Mouse (Mus musculus) kidney, adult 2 months (tissue): Measurements from ENCODE around the gene Nprl2. TPM values are rescaled to one million over a fixed set of nuclear protein-coding genes. Genes with fewer than 3 reads are reported as not detected.

Source experiments
- DNase-seq: peaks from one replicate; pipeline ENCODE4 v3.0.0; 2021
- H3K27ac ChIP-seq: fragments of 200-500 bp; 2 replicates; pipeline ENCODE4 v1.5.1; 2012; ENCODE audit warnings: low read depth, low read length, control low read depth, inconsistent platforms; ENCODE audit not compliant: insufficient read depth
- H3K27me3 ChIP-seq: fragments of 200-500 bp; replicated peaks from 2 replicates; pipeline ENCODE4 v1.6.1; 2012; ENCODE audit warnings: mild to moderate bottlenecking, moderate library complexity, low read length, inconsistent platforms; ENCODE audit not compliant: control insufficient read depth, insufficient read depth
- H3K36me3 ChIP-seq: fragments of 200-500 bp; 2 replicates; pipeline ENCODE4 v1.6.1; 2012; ENCODE audit warnings: mild to moderate bottlenecking, moderate library complexity, low read length, inconsistent platforms; ENCODE audit not compliant: control insufficient read depth, insufficient read depth
- H3K4me1 ChIP-seq: fragments of 200-500 bp; 2 replicates; pipeline ENCODE4 v1.6.1; 2011; ENCODE audit warnings: low read length; ENCODE audit not compliant: control insufficient read depth, insufficient read depth
- H3K4me3 ChIP-seq: fragments of 200-500 bp; 2 replicates; pipeline ENCODE4 v1.5.1; 2011; ENCODE audit warnings: mild to moderate bottlenecking, low read depth, low read length, control low read depth; ENCODE audit not compliant: insufficient read depth
- CTCF ChIP-seq: fragments of 200-500 bp; conservative IDR thresholded peaks from 2 replicates; pipeline ENCODE4 v1.5.1; 2011; ENCODE audit warnings: low read depth, mild to moderate bottlenecking, control low read depth, low read length, moderate library complexity, mixed read lengths; ENCODE audit not compliant: insufficient read depth, insufficient read length
- POLR2A ChIP-seq: fragments of 200-500 bp; IDR thresholded peaks from one replicate; pipeline ENCODE4 v1.6.1; 2011; ENCODE audit warnings: low read depth, low read length, control low read depth
- WGBS: fragments of 180-500 bp; shearing (Covaris S2); methylation state at CpG from one replicate; pipeline ENCODE4 v1.1.7; 2018; 5-methylcytosine and 5-hydroxymethylcytosine counted together
- polyA plus RNA-seq: library from polyadenylated mRNA; depleted of rRNA; stranded (reverse); fragments of >200 nt; gene quantifications from 2 replicates; pipeline ENCODE4 v1.2.3, GENCODE M21; 2012

Gene Nprl2
- polyA plus RNA-seq, 1 experiment, result 61.5 TPM

DNA sequence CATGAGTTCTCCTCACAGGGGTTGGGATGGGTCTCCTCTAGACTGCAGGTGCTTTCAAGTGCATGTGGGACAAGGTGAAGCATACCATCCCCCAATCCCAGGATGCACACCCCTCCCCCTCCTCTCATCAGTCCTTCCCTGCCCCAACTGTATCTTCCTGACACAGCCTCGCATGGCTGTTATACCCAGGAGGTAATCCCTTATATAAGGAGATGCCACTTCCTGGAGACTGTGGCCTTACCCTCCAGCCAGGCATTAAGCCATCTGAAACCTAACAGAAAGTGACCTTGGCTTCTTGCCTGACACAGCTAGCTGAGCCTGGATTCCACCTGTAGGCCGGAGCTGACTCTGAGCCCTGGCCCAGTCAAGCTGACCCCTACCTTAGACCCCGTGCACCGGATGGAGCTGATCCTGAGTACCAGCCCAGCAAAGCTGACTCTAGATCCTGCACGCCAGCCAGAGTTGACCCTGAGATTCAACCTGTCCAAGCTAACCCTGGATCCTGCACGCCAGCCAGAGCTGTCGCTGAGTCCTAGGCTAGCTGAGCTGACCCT is 40.6 kb downstream of the Nprl2 start:
- Histone ChIP-seq H3K27me3 (no peaks in the 10 kb centered on the region), H3K4me3 (no peak overlapping the region), H3K36me3 (no peaks in the 10 kb centered on the region), H3K27ac (no peak overlapping the region), H3K4me1 (peaks cover 18% of the 10 kb centered on the region)
- 53% methylated on average over 7 of the region's 7 CpGs for WGBS
- TF ChIP-seq POLR2A, result no peak
- no peak for TF ChIP-seq CTCF
- DNase-seq, result peak; percentile 59

DNA sequence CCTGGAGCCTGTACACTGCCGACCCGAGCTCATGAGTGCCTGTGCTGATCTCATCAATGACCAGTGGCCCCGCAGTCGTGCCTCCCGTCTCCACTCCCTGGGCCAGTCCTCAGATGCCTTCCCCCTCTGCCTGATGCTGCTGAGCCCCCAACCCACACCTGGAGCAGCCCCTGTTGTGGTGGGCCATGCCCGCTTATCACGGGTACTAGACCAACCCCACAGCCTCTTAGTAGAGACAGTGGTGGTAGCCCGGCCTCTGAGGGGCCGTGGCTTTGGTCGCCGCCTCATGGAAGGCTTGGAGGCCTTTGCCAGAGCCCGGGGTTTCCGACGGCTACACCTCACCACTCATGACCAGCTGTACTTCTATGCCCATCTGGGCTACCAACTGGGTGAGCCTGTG is 41.1 kb downstream of the Nprl2 start:
- H3K4me1 ChIP-seq, result peaks cover 21% of the 10 kb centered on the region; the same call in 1 of the 2 replicates
- no peaks in the 10 kb centered on the region for H3K36me3 ChIP-seq
- TF ChIP-seq POLR2A, result no peak
- TF ChIP-seq CTCF, result no peak
- no peak overlapping the region for H3K4me3 ChIP-seq
- H3K27ac ChIP-seq, result no peak overlapping the region
- DNase-seq, result no peak
- H3K27me3 ChIP-seq, result no peaks in the 10 kb centered on the region
- WGBS, result 93% methylated on average over 14 of the region's 14 CpGs

DNA sequence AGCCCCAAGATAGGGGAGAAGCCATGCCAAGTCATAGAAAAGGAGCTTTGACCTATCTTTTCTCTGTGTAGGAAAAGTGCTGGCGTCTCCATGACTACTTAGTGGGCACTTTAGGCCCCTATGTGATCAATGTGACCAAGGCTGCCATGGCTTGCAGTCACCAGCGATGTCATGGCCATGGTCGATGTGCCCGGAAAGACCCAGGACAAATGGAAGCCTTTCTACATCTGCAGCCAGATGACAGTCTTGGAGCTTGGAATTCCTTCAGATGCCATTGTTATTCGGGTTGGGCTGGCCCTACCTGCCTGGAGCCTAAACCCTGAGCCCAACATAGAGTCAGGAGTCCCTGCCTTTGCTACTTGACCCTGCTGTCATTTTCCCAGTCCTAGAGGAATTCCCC is 44.5 kb downstream of the Nprl2 start:
- no peaks in the 10 kb centered on the region for H3K27me3 ChIP-seq
- H3K36me3 ChIP-seq, result no peaks in the 10 kb centered on the region
- no peak for DNase-seq
- no peak overlapping the region for H3K4me3 ChIP-seq
- WGBS, result 85% methylated on average over 5 of the region's 5 CpGs
- peaks cover 33% of the 10 kb centered on the region; the same call in 1 of the 2 replicates for H3K4me1 ChIP-seq
- TF ChIP-seq POLR2A, result no peak
- no peak for TF ChIP-seq CTCF
- H3K27ac ChIP-seq, result no peak overlapping the region

DNA sequence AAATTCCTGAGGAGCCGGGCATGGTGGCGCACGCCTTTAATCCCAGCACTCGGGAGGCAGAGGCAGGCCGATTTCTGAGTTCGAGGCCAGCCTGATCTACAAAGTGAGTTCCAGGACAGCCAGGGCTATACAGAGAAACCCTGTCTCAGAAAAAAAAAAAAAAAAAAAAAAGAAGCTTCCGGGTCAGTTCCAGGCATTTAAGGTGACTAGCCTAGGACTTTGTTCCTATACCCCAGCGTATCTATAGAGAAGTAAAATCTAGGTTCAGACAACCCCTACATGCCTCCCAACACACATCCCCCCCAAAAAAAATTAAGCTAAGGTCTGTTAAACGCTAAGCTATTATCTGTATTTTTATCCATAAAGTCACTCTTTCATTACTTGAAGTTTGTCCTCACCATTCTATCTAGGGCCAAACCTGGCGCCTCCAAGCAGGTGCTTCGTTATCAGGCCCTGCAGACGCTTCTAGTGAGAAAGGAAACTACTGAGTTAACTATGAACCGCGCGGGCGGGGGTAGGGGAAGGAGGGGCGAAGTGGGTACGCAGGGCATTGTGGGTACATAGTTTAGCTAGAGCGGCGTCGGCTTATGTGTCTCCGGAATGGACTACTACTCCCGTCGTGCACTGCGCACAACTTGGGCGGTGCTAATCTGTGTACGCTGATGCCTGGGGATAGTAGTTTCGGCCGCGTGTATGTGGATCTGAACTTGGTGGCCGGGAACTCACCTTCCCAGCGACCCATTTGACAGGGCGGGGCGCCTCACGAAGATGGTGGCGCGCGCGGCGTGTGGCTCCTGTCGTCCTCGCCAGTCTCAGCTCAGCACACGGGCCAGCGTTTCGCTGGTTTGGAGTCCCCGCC is 45.2 kb downstream of the Nprl2 start, which contains the start of gene Ifrd2:
Gene Ifrd2, plus strand, starts transcription at position 669 of the 859 bp plus-strand sequence.
- no peaks in the 10 kb centered on the region for H3K27me3 ChIP-seq
- TF ChIP-seq POLR2A (no peak), CTCF (no peak)
- peak within 1 kb of the TSS; percentile 74 for H3K4me3 ChIP-seq
- H3K36me3 ChIP-seq, result no peaks in the 10 kb centered on the region
- DNase-seq, result peak; percentile 100
- whole genome bisulfite sequencing, result 10% methylated on average over 46 of the region's 46 CpGs
- H3K27ac ChIP-seq, result peak within 1 kb of the TSS; percentile 67
- peaks cover 26% of the 10 kb centered on the region; the same call in 1 of the 2 replicates for H3K4me1 ChIP-seq

DNA sequence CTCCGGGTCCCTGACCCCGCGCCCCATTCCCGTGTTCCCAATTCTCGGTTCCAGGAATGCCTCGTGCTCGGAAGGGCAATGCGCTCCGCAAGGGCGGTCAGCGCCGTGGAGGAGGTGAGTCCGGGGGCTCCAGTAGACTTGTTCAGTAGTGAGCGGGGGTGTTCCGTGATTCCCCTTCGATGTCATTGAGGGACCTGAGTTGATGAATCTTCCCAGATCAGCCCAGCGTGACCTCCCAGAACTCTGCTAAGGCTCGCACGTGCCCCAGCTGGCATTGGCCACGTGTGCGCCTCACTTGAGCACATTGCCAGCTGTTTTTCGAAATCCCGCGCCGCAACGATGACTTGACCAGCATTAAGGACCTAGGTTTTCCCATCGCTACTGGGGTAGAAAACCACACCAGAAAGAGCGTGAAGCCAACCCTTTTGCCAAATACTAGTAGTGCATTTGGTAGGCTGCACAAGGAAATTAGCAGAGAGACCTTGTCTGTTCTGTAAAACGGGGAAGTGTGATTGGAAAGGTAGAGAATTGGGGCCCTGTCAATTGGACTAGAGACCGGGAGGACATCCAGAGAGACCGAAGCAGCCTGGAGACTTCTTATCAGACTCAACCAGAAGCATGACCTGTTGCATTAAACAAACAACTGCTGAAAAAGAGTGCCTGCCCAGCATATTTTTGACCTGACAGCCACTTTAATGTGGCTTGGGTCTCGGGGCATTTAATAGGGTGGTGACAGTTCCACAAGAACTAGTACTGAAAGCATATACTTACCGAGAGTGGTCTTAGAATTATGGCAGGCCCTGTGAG is 46.0 kb downstream of the Nprl2 start:
- TF ChIP-seq CTCF (no peak), POLR2A (no peak)
- peak; percentile 77 for DNase-seq
- Histone ChIP-seq H3K27me3 (no peaks in the 10 kb centered on the region), H3K36me3 (no peaks in the 10 kb centered on the region), H3K4me3 (peak overlapping the region; percentile 74), H3K27ac (peak overlapping the region; percentile 67), H3K4me1 (peaks cover 21% of the 10 kb centered on the region; the same call in 1 of the 2 replicates)
- 3% methylated on average over 33 of the region's 33 CpGs for WGBS

DNA sequence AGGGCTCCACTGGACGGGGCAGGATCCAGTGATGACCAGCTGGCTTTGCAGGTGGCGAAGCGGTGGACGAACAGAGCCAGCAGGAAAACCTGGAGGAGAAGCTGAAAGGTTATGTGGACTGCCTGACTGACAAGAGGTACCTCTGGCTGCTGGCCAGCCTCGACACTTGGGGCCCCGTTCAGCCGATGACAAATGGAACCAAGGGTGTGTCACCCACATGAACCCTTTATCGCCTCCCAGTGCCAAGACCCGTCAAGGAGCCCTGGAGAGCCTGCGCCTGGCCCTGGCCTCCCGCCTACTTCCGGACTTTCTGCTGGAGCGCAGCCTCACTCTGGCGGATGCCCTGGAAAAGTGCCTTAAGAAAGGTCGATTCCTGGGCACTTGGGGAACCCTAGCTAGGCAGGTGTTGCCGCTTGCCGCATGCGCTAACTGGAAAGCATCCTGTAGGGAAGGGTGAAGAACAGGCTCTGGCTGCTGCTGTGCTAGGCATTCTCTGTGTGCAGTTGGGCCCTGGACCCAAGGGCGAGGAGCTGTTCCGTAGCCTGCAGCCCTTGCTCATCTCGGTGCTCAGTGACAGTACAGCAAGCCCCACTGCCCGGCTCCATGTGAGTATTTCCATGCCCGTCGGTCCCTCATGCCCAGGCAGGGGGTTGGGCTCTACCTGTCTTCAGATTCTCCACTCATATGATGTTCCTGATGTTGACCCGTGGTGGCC is 48.2 kb downstream of the Nprl2 start:
- H3K36me3 ChIP-seq, result no peaks in the 10 kb centered on the region
- H3K4me3 ChIP-seq, result no peak overlapping the region
- H3K4me1 ChIP-seq, result peaks cover 30% of the 10 kb centered on the region
- no peaks in the 10 kb centered on the region for H3K27me3 ChIP-seq
- DNase-seq, result peak; percentile 89
- WGBS, result 57% methylated on average over 25 of the region's 25 CpGs
- TF ChIP-seq POLR2A, result no peak
- TF ChIP-seq CTCF, result no peak
- peak overlapping the region; percentile 47 for H3K27ac ChIP-seq
